Mouse (Mus musculus) heart, adult 2 months (tissue): ENCODE results near the gene Kcnq5. TPM values are rescaled to one million over a fixed set of nuclear protein-coding genes. Genes with fewer than 3 reads are reported as not detected.

Experiments
- DNase-seq, 2 experiments: peaks; one replicate each; pipeline ENCODE4 v3.0.0; 2021
- H3K27ac ChIP-seq: fragments of 200-600 bp; 2 replicates; pipeline ENCODE4 v1.8.1; 2022
- H3K27me3 ChIP-seq: fragments of 200-500 bp; 2 replicates; pipeline ENCODE4 v1.6.1; 2012; ENCODE audit warnings: mild to moderate bottlenecking, low read length, inconsistent platforms, mixed read lengths; ENCODE audit not compliant: control insufficient read depth, insufficient read depth
- H3K36me3 ChIP-seq: fragments of 200-500 bp; 2 replicates; pipeline ENCODE4 v1.6.1; 2012; ENCODE audit warnings: low read length, inconsistent platforms; ENCODE audit not compliant: control insufficient read depth, insufficient read depth
- H3K4me1 ChIP-seq: fragments of 200-500 bp; 2 replicates; pipeline ENCODE4 v1.6.1; 2011; ENCODE audit warnings: low read length; ENCODE audit not compliant: control insufficient read depth, insufficient read depth
- H3K4me3 ChIP-seq: fragments of 200-600 bp; 2 replicates; pipeline ENCODE4 v1.8.1; 2022
- H3K79me2 ChIP-seq: fragments of 200-500 bp; replicated peaks from 2 replicates; pipeline ENCODE4 v1.6.1; 2012; ENCODE audit warnings: mild to moderate bottlenecking, inconsistent platforms, low read length, moderate library complexity, mixed read lengths; ENCODE audit not compliant: control insufficient read depth, insufficient read depth
- H3K9ac ChIP-seq: fragments of 200-500 bp; 2 replicates; pipeline ENCODE4 v1.6.1; 2012; ENCODE audit warnings: low read depth, mild to moderate bottlenecking, control low read depth, inconsistent platforms, low read length, mixed read lengths
- CTCF ChIP-seq: fragments of 200-600 bp; IDR thresholded peaks from 2 replicates; pipeline ENCODE4 v1.8.1; 2022; ENCODE audit warnings: antibody characterized with exemption, mild to moderate bottlenecking, moderate library complexity
- EP300 ChIP-seq: fragments of 200-500 bp; IDR thresholded peaks from 2 replicates; pipeline ENCODE4 v1.6.1; 2011; ENCODE audit warnings: low read depth, low read length, control low read depth; ENCODE audit not compliant: insufficient read depth
- POLR2A ChIP-seq: fragments of 200-500 bp; IDR thresholded peaks from 2 replicates; pipeline ENCODE4 v1.6.1; 2011; ENCODE audit warnings: mild to moderate bottlenecking, low read depth, low read length, control low read depth; ENCODE audit not compliant: insufficient read depth
- WGBS: fragments of 180-500 bp; shearing (Covaris S2); methylation state at CpG from one replicate; pipeline ENCODE4 v1.1.7; 2018; 5-methylcytosine and 5-hydroxymethylcytosine counted together
- intact Hi-C: fragments of 180-260 bp; cut with DNase I; formaldehyde crosslinking; loops from one replicate; pipeline ENCODE4 v1.15.1; 2025
- polyA plus RNA-seq: library from polyadenylated mRNA; depleted of rRNA; stranded (reverse); fragments of >200 nt; gene quantifications from 2 replicates; pipeline ENCODE4 v1.2.3, GENCODE M21; 2012
- total RNA-seq, 2 experiments: library from RNA; stranded (reverse); gene quantifications; 2 replicates each; pipeline ENCODE4 v1.2.3; 2021

Gene Kcnq5
- total and polyA plus RNA-seq, 3 experiments = 0.20 to 2.6 (median 2.5) TPM

DNA sequence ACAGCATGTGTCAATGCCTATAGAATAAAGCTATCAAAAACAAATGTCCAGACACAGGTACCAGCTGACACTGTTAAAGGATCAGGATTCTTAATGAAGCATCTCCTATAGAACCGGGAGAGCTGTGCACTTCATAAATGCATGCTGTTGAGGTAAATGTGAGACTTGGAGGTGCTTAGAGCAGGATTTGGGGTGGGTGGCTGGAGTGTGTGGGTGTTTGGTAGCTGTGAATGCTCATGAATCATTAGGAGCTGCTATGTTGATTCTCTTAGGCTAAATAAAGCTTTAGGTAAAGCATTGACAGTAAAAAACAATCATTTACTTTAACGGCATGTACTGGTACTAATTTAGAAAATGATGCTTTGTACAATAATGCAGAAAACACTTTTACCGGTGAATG is 465.4 kb downstream of the Kcnq5 start:
- no peaks in the 10 kb centered on the region for H3K4me1 ChIP-seq
- H3K79me2 ChIP-seq = no peaks in the 10 kb centered on the region
- no peaks in the 10 kb centered on the region for H3K36me3 ChIP-seq
- 93% methylated on average over 3 of the region's 3 CpGs for WGBS
- H3K27me3 ChIP-seq = no peaks in the 10 kb centered on the region
- DNase-seq = no peak
- H3K4me3 ChIP-seq = no peak overlapping the region
- no peak for TF ChIP-seq CTCF
- no peak for TF ChIP-seq POLR2A
- TF ChIP-seq EP300 = no peak
- H3K9ac ChIP-seq = no peak overlapping the region
- intact Hi-C loops = no loop called here
- H3K27ac ChIP-seq = no peak overlapping the region

DNA sequence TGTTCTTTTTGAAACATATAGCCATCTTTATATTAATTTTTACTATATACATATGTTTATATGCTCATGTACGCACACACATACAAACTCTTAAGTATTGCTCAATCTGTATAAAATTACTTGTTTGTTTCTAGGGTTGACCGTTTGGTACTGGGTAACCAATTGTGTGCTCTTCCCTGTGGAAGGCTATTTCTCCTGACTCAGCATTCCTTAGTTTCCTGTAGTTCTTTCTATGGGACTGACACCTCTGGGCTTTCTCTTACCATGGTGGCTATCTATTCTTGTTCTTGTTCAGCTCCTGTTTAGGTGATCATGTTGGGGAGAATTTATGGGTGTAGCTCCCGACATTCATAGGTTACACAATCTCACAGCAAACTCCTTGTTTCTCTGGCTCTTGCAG is 473.1 kb downstream of the Kcnq5 start:
- Histone ChIP-seq H3K4me1 (no peaks in the 10 kb centered on the region), H3K9ac (no peak overlapping the region), H3K27me3 (no peaks in the 10 kb centered on the region), H3K27ac (no peak overlapping the region), H3K4me3 (no peak overlapping the region), H3K36me3 (no peaks in the 10 kb centered on the region), H3K79me2 (no peaks in the 10 kb centered on the region)
- TF ChIP-seq CTCF (no peak), POLR2A (no peak), EP300 (no peak)
- intact Hi-C loops = no loop called here
- WGBS = 80% methylated on average over 3 of the region's 3 CpGs
- DNase-seq = no peak

DNA sequence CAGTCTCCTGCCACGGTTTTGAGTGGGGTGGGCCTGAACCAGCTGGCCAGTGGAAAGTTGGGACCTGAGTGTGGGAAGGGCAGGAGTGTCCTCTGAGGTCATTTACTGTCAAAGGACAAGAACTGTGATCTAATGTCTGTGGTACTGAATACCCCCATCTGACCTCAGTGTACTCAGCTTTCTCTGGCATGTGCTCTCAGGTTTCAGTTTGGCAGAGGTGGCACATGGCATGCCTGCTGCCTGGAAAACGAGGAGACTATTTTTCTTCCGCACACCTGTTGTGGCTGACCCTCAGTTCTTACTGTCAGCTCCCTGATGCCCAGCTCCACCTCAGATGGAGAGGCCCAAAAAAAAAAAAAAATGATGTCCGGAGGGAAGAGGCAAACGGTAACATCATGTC is 475.5 kb downstream of the Kcnq5 start:
- Histone ChIP-seq H3K9ac (no peak overlapping the region), H3K79me2 (no peaks in the 10 kb centered on the region), H3K36me3 (no peaks in the 10 kb centered on the region), H3K27ac (no peak overlapping the region), H3K4me1 (no peaks in the 10 kb centered on the region), H3K4me3 (no peak overlapping the region), H3K27me3 (no peaks in the 10 kb centered on the region)
- TF ChIP-seq CTCF (no peak), POLR2A (no peak), EP300 (no peak)
- DNase-seq = peak in 1 of 2 experiments; percentile 3
- WGBS = 62% methylated on average over 5 of the region's 5 CpGs
- intact Hi-C loops = no loop called here

DNA sequence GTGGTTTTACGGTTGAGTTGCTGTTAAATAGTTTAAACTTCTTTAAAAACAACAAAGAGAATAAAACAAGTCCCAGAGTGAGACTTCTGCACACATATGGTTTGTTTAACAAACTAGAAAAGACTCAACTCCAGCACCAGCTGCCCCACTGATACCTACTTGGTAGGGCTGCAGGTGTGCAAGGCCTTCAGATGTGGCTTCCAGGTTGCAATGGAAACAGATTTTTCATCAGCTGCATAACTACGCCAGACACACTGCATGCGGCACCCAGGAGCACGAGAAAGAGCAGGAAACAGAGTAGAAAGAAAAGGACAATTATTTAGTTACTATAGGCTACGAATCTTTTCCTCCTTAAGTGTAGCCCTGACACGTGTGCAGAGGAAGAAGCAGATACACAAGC is 492.4 kb downstream of the Kcnq5 start:
- WGBS = 87% methylated on average over 6 of the region's 6 CpGs
- Histone ChIP-seq H3K9ac (no peak overlapping the region), H3K27ac (no peak overlapping the region), H3K4me3 (no peak overlapping the region), H3K27me3 (no peaks in the 10 kb centered on the region), H3K4me1 (no peaks in the 10 kb centered on the region), H3K36me3 (no peaks in the 10 kb centered on the region), H3K79me2 (no peaks in the 10 kb centered on the region)
- TF ChIP-seq EP300 (no peak), CTCF (no peak), POLR2A (no peak)
- intact Hi-C loops = no loop called here
- no peak for DNase-seq

DNA sequence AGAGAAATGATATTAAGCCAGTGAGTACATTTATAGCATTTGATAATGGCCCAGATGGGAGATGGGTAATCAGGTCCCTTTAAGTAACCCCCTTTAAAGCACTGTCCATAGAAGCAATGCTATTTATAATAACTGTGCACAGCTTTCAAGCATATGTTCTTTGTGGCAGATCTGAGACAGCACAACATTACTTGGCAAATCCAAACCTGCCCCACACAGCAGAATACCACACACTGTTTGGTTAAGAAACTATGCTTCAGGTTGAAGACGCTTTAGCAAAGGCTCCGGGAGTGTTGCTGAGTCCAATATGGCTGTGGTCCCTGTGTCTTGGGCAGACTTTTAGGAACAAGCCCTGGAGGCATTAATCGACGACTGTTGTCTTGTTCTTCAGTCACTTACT is 495.3 kb downstream of the Kcnq5 start:
- DNase-seq = no peak
- Histone ChIP-seq H3K27me3 (no peaks in the 10 kb centered on the region), H3K4me3 (no peak overlapping the region), H3K27ac (no peak overlapping the region), H3K4me1 (no peaks in the 10 kb centered on the region), H3K79me2 (no peaks in the 10 kb centered on the region), H3K36me3 (no peaks in the 10 kb centered on the region), H3K9ac (no peak overlapping the region)
- 93% methylated on average over 4 of the region's 4 CpGs for WGBS
- no peak for TF ChIP-seq EP300
- no peak for TF ChIP-seq POLR2A
- no peak for TF ChIP-seq CTCF
- intact Hi-C loops = no loop called here

DNA sequence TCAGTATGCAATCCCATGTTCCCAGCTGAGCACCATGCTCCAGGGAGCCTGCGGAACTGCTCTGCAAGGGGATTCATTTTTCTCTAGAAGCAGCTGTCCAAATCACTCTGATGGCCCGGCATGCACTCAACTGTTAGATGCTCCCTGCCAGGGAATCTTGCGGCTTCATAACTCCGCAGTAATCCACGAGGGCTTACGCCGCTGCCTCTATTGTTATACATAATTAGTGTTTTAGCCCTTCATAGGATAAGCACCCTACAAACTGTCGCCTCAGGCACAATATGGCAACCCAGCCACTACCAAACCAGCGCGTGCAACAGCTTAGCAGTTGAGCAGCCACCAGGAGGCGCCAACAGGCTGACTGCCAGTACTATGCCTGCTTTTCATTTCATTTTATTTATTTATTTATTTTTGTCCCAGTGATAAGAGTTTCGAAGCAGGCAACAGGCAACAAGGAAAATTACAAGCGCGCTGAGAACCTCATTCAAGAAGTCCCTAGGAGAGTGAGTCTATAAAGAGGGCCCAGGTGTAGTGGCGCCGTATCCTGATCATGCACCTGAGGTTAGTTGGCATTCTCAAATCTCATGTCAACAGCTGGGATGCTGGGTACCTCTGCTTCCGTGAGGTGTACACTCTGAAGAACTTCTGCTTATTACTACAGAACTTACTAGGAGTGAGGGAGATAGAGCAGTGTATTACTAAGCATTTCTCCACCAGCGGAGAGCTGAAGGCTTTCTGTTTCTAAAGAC is 500.6 kb downstream of the Kcnq5 start:
- Histone ChIP-seq H3K79me2 (no peaks in the 10 kb centered on the region), H3K4me3 (no peak overlapping the region), H3K27me3 (no peaks in the 10 kb centered on the region), H3K4me1 (no peaks in the 10 kb centered on the region), H3K36me3 (no peaks in the 10 kb centered on the region), H3K27ac (no peak overlapping the region), H3K9ac (no peak overlapping the region)
- peak; percentile 22 to 28 for DNase-seq
- no peak for TF ChIP-seq EP300
- TF ChIP-seq CTCF = peak; percentile 75
- no peak for TF ChIP-seq POLR2A
- intact Hi-C loops = no loop called here
- 71% methylated on average over 18 of the region's 18 CpGs for WGBS
